Mouse (Mus musculus): ENCODE measurements at regions not wholly inside any gene's neighbourhood (a gene's known extent, or its start where the extent isn't known, plus 50 kb on each side); places are given as distances from the start of the nearest gene placed in this dataset.

DNA sequence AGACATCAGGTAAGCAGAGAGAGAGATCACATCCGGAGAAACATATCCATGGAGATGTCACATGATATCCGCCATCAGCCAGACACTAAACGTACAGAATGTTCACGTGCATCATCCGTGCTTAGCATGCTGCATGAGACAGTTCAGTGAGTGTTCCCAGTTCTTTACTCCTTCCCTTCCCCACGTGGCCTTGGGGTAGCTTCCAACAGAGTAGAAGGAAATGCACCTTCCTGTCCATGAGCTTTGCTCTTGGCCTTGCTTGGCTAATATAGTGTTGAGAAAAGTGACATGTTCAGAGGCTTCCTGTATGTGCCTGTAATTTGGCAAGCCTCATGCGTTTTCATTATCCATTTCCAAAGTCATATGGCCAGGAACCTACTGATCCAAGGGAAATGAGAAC is 368.5 kb downstream of the Gm45692 start:
- TF ChIP-seq POLR2A (IDR thresholded peaks at IDR 0.05; ENCODE audit: borderline replicate concordance, low read depth, low read length) (no peak), CTCF (IDR thresholded peaks at IDR 0.05; ENCODE audit: low read depth, low read length) (no peak)
